Mouse (Mus musculus): Measurements from ENCODE around the gene Umps.

DNA sequence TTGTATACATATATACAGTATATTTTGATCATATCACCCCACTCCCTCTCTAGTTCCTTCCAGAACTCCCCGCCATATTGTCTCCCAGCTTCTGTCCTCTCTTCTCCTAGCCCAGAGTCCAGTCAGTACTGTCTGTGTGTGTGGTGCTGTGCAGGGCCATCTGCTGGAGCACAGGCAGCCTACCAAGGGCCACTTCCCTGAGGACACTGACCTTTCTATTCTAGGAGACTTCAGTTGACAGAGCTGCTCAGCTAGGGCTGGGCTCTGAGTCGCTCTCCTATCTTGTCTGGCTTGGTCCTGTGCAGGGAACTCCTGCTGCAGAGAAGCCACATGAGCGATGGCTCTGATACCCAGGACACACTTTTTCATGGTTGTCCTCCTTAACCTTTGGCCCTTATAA, 28.7 kb upstream of the Umps start:
- no peak for TF ChIP-seq POLR2A (IDR thresholded peaks at IDR 0.05; ENCODE audit: low read depth, low read length)
- TF ChIP-seq CTCF (IDR thresholded peaks at IDR 0.05; ENCODE audit: extremely low read depth, insufficient read length, insufficient replicate concordance, low read depth, low read length), result no peak

All from small intestine, adult 2 months (tissue).